Mouse (Mus musculus): ENCODE data around the gene Phb2.

DNA sequence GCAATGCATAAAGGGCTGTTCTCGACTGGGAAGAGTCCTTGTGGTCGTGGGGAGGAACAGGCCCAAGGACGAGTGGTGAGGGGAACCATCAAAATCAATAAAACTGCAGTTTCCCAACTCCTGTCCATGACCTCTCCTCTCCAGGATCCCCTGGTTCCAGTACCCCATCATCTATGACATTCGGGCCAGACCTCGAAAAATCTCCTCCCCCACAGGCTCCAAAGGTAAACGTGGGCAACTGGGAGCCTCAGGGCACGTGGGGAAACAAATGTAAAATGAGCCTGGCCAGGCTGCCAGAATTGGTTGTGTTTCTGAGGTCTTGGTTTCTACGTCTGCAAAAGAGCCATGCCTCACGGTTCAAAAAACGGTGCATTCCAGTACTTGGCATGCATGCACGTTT lies 782 bp downstream of the Phb2 start:
- TF ChIP-seq CTCF (IDR thresholded peaks at IDR 0.05; ENCODE audit: insufficient read depth, low read depth, low read length) (no peak), POLR2A (IDR thresholded peaks at IDR 0.05; ENCODE audit: insufficient read depth, low read depth, low read length) (no peak)

Data from olfactory bulb, adult 2 months (tissue).